Mouse (Mus musculus) MEL (cell line): ENCODE data around the gene Ifnar1. TPM values are rescaled to one million over a fixed set of nuclear protein-coding genes. Genes with fewer than 3 reads are reported as not detected.

Experiments used
- DNase-seq: peaks from one replicate; pipeline ENCODE4 v3.0.0; 2011; ENCODE audit warnings: low read depth, low spot score
- H3K27ac ChIP-seq: 2 replicates; pipeline ENCODE4 v1.5.1; 2012; ENCODE audit warnings: low read depth, mild to moderate bottlenecking, control low read depth, low read length, moderate library complexity; ENCODE audit not compliant: control insufficient read depth
- H3K27me3 ChIP-seq, 2 experiments: fragments of 150-350 bp in 1 of 2; sonication (generic) in 1 of 2; 2 replicates each; pipeline ENCODE4 v1.6.1; 2012; ENCODE audit warnings: low read length in 2 of 2, mild to moderate bottlenecking in 2 of 2, improper control_type of control experiment in 1 of 2, moderate library complexity in 1 of 2; ENCODE audit not compliant: insufficient read depth in 2 of 2, control insufficient read depth in 1 of 2
- H3K36me3 ChIP-seq, 2 experiments: 2 replicates each; pipeline ENCODE4 v1.6.1; 2012 to 2014; ENCODE audit warnings: low read length in 2 of 2, improper control_type of control experiment in 1 of 2, inconsistent platforms in 1 of 2, mild to moderate bottlenecking in 1 of 2; ENCODE audit not compliant: insufficient read depth in 2 of 2, control insufficient read depth in 1 of 2
- H3K4me1 ChIP-seq, 2 experiments: fragments of 150-350 bp in 1 of 2; sonication (generic) in 1 of 2; 2 replicates each; pipeline ENCODE4 v1.6.1; 2012; ENCODE audit warnings: low read length in 2 of 2, improper control_type of control experiment in 1 of 2, mild to moderate bottlenecking in 1 of 2; ENCODE audit not compliant: insufficient read depth in 2 of 2, control insufficient read depth in 1 of 2
- H3K4me3 ChIP-seq, 2 experiments: fragments of 150-350 bp in 1 of 2; sonication (generic) in 1 of 2; 2 replicates each; pipeline ENCODE4 v1.5.1; 2012; ENCODE audit warnings: low read depth in 2 of 2, low read length in 2 of 2, mild to moderate bottlenecking in 2 of 2, moderate library complexity in 2 of 2, control low read depth in 1 of 2, improper control_type of control experiment in 1 of 2; ENCODE audit not compliant: control insufficient read depth in 1 of 2, insufficient read depth in 1 of 2
- H3K79me2 ChIP-seq: 2 replicates; pipeline ENCODE4 v1.6.1; 2012; ENCODE audit warnings: mild to moderate bottlenecking, low read length, moderate library complexity; ENCODE audit not compliant: control insufficient read depth, poor library complexity, insufficient read depth
- H3K9ac ChIP-seq: 2 replicates; pipeline ENCODE4 v1.6.1; 2012; ENCODE audit warnings: low read depth, mild to moderate bottlenecking, control low read depth, low read length, moderate library complexity; ENCODE audit not compliant: control insufficient read depth, poor library complexity, severe bottlenecking
- H3K9me3 ChIP-seq: fragments of 150-350 bp; sonication (generic); replicated peaks from 2 replicates; pipeline ENCODE4 v1.6.1; 2012; ENCODE audit warnings: mild to moderate bottlenecking, low read length, improper control_type of control experiment, moderate library complexity; ENCODE audit not compliant: insufficient read depth
- BHLHE40 ChIP-seq: IDR thresholded peaks from 2 replicates; pipeline ENCODE4 v1.6.1; 2012; ENCODE audit warnings: low read depth, mild to moderate bottlenecking, inconsistent platforms, low read length, improper control_type of control experiment, borderline replicate concordance
- CHD2 ChIP-seq: IDR thresholded peaks from 2 replicates; pipeline ENCODE4 v1.6.1; 2011; ENCODE audit warnings: low read length, improper control_type of control experiment
- CTCF ChIP-seq, 3 experiments: IDR thresholded peaks in 2 of 3; conservative IDR thresholded peaks in 1 of 3; 2 replicates each; pipeline ENCODE4 v1.5.1; 2011 to 2012; ENCODE audit warnings: low read length in 3 of 3, low read depth in 2 of 3, mild to moderate bottlenecking in 2 of 3, improper control_type of control experiment in 1 of 3, inconsistent platforms in 1 of 3, mixed read lengths in 1 of 3, moderate library complexity in 1 of 3; ENCODE audit not compliant: control insufficient read depth in 1 of 3, insufficient read depth in 1 of 3, poor library complexity in 1 of 3, severe bottlenecking in 1 of 3
- E2F4 ChIP-seq: IDR thresholded peaks from 2 replicates; pipeline ENCODE4 v1.6.1; 2011; ENCODE audit warnings: low read depth, low read length, improper control_type of control experiment, borderline replicate concordance
- ELF1 ChIP-seq: IDR thresholded peaks from 2 replicates; pipeline ENCODE4 v1.6.1; 2014; ENCODE audit warnings: low read depth, mild to moderate bottlenecking, inconsistent platforms, low read length, improper control_type of control experiment, moderate library complexity
- EP300 ChIP-seq, 2 experiments: IDR thresholded peaks; 2 replicates each; pipeline ENCODE4 v1.6.1; 2011; ENCODE audit warnings: improper control_type of control experiment in 2 of 2, low read length in 2 of 2, low read depth in 1 of 2, mild to moderate bottlenecking in 1 of 2
- ETS1 ChIP-seq: IDR thresholded peaks from 2 replicates; pipeline ENCODE4 v1.6.1; 2012; ENCODE audit warnings: low read depth, mild to moderate bottlenecking, inconsistent platforms, low read length, improper control_type of control experiment, moderate library complexity
- GABPA ChIP-seq: IDR thresholded peaks from 2 replicates; pipeline ENCODE4 v1.6.1; 2012; ENCODE audit warnings: low read depth, mild to moderate bottlenecking, inconsistent platforms, low read length, improper control_type of control experiment, moderate library complexity
- GATA1 ChIP-seq: IDR thresholded peaks from 2 replicates; pipeline ENCODE4 v1.6.1; 2011; ENCODE audit warnings: low read depth, low read length, improper control_type of control experiment
- HCFC1 ChIP-seq: IDR thresholded peaks from 2 replicates; pipeline ENCODE4 v1.6.1; 2012; ENCODE audit warnings: low read depth, mild to moderate bottlenecking, inconsistent platforms, low read length, improper control_type of control experiment, moderate library complexity
- MAFK ChIP-seq: IDR thresholded peaks from 2 replicates; pipeline ENCODE4 v1.6.1; 2011; ENCODE audit warnings: low read depth, mild to moderate bottlenecking, low read length, improper control_type of control experiment, borderline replicate concordance
- MAX ChIP-seq: IDR thresholded peaks from 2 replicates; pipeline ENCODE4 v1.6.1; 2011; ENCODE audit warnings: low read length, improper control_type of control experiment
- MAZ ChIP-seq: IDR thresholded peaks from 2 replicates; pipeline ENCODE4 v1.6.1; 2012; ENCODE audit warnings: low read depth, mild to moderate bottlenecking, inconsistent platforms, low read length, improper control_type of control experiment
- MEF2A ChIP-seq: IDR thresholded peaks from 2 replicates; pipeline ENCODE4 v1.6.1; 2014; ENCODE audit warnings: low read depth, mild to moderate bottlenecking, inconsistent platforms, low read length, improper control_type of control experiment; ENCODE audit not compliant: poor library complexity, insufficient replicate concordance, severe bottlenecking; ENCODE audit errors: extremely low read depth
- MXI1 ChIP-seq: IDR thresholded peaks from 2 replicates; pipeline ENCODE4 v1.6.1; 2011; ENCODE audit warnings: mild to moderate bottlenecking, low read depth, low read length, improper control_type of control experiment
- MYB ChIP-seq: IDR thresholded peaks from 2 replicates; pipeline ENCODE4 v1.6.1; 2011; ENCODE audit warnings: mild to moderate bottlenecking, low read depth, low read length, improper control_type of control experiment
- NRF1 ChIP-seq: IDR thresholded peaks from 2 replicates; pipeline ENCODE4 v1.6.1; 2014; ENCODE audit warnings: low read depth, mild to moderate bottlenecking, inconsistent platforms, low read length, improper control_type of control experiment, moderate library complexity; ENCODE audit not compliant: poor library complexity, insufficient read depth, severe bottlenecking
- POLR2A ChIP-seq, 2 experiments: IDR thresholded peaks; 2 replicates each; pipeline ENCODE4 v1.6.1; 2011 to 2012; ENCODE audit warnings: low read length in 2 of 2, mild to moderate bottlenecking in 2 of 2, control low read depth in 1 of 2, improper control_type of control experiment in 1 of 2, low read depth in 1 of 2, moderate library complexity in 1 of 2; ENCODE audit not compliant: control insufficient read depth in 1 of 2, insufficient read depth in 1 of 2, poor library complexity in 1 of 2
- POLR2AphosphoS5 ChIP-seq: IDR thresholded peaks from 2 replicates; pipeline ENCODE4 v1.6.1; 2012; ENCODE audit warnings: low read depth, borderline replicate concordance, mild to moderate bottlenecking, inconsistent platforms, low read length, moderate library complexity, mixed read lengths
- RCOR1 ChIP-seq: IDR thresholded peaks from 2 replicates; pipeline ENCODE4 v1.6.1; 2012; ENCODE audit warnings: low read depth, mild to moderate bottlenecking, inconsistent platforms, low read length, improper control_type of control experiment
- SIN3A ChIP-seq: IDR thresholded peaks from 2 replicates; pipeline ENCODE4 v1.6.1; 2012; ENCODE audit warnings: low read length, improper control_type of control experiment, inconsistent platforms
- TAL1 ChIP-seq: IDR thresholded peaks from 2 replicates; pipeline ENCODE4 v1.6.1; 2012; ENCODE audit warnings: mild to moderate bottlenecking, inconsistent platforms, low read length, moderate library complexity, mixed read lengths
- TCF12 ChIP-seq: IDR thresholded peaks from 2 replicates; pipeline ENCODE4 v1.6.1; 2014; ENCODE audit warnings: low read depth, mild to moderate bottlenecking, inconsistent platforms, low read length, improper control_type of control experiment, moderate library complexity
- UBTF ChIP-seq: IDR thresholded peaks from 2 replicates; pipeline ENCODE4 v1.6.1; 2012; ENCODE audit warnings: low read depth, mild to moderate bottlenecking, inconsistent platforms, low read length, improper control_type of control experiment, moderate library complexity, borderline replicate concordance; ENCODE audit not compliant: insufficient read depth
- USF1 ChIP-seq: IDR thresholded peaks from 2 replicates; pipeline ENCODE4 v1.6.1; 2014; ENCODE audit warnings: low read depth, mild to moderate bottlenecking, inconsistent platforms, low read length, improper control_type of control experiment, moderate library complexity
- ZKSCAN1 ChIP-seq: IDR thresholded peaks from 2 replicates; pipeline ENCODE4 v1.6.1; 2012; ENCODE audit warnings: low read depth, mild to moderate bottlenecking, inconsistent platforms, low read length, improper control_type of control experiment, moderate library complexity
- polyA plus RNA-seq, 2 experiments: library from polyadenylated mRNA; stranded (reverse) in 1 of 2; unstranded in 1 of 2; fragments of >175 nt in 1 of 2; fragments of >200 nt in 1 of 2; gene quantifications; 2 replicates each; pipeline versions ENCODE4 v1.2.1 to v1.2.4; 2012; ENCODE audit warnings: low replicate concordance in 2 of 2, low read depth in 1 of 2; ENCODE audit not compliant: insufficient read length in 2 of 2, insufficient read depth in 1 of 2, missing spikeins in 1 of 2
- total RNA-seq: library from RNA; depleted of rRNA; stranded (reverse); fragments of 300-350 nt; gene quantifications from 2 replicates; pipeline ENCODE4 v1.2.3, GENCODE M21; 2012

The Ifnar1 gene
- total and polyA plus RNA-seq, 3 experiments: 10.3 to 20.2 TPM; not detected in 1

- Histone ChIP-seq H3K4me1 (peaks cover 17 to 46% of the 10 kb centered on the region in 2 experiments), H3K9ac (no peak overlapping the region)
- DNase-seq: peak; percentile 65
- TF ChIP-seq TCF12: peak; percentile 51; the same call in 1 of the 2 replicates
- TF ChIP-seq GATA1: peak; percentile 49
- no peak for TF ChIP-seq BHLHE40
- TF ChIP-seq SIN3A: 0 out of 2 replicates have a peak, but pooled peaks have one; percentile 36
- TF ChIP-seq CTCF (IDR thresholded peaks at IDR 0.05 in 2 of 3, conservative IDR thresholded peaks at IDR 0.05 in 1 of 3; ENCODE audit: control insufficient read depth in 1 of 3, insufficient read depth in 1 of 3, low read depth in 2 of 3, low read length in 3 of 3, poor library complexity in 1 of 3, severe bottlenecking in 1 of 3): 0 out of 6 replicates have a peak, but pooled peaks of 1 of the 3 experiments have one; percentile 7
- TF ChIP-seq TAL1: peak; percentile 36; the same call in 1 of the 2 replicates
- TF ChIP-seq NRF1: no peak
- TF ChIP-seq ETS1: peak; percentile 52; the same call in 1 of the 2 replicates
- peak; percentile 33 to 38; a peak in 2 of 4 replicates for TF ChIP-seq EP300 (IDR thresholded peaks at IDR 0.05; ENCODE audit: low read depth in 1 of 2, low read length in 2 of 2)
- TF ChIP-seq, all 39 proteins: peak for 7
- H3K79me2 ChIP-seq: peaks cover 2% of the 10 kb centered on the region; the same call in 1 of the 2 replicates
- H3K27me3 ChIP-seq: no peaks in the 10 kb centered on the region
- no peak overlapping the region for H3K27ac ChIP-seq
- no peaks in the 10 kb centered on the region for H3K9me3 ChIP-seq
- peaks cover 0 to 35% of the 10 kb centered on the region in 2 experiments; a peak in 2 of 4 replicates for H3K36me3 ChIP-seq
- no peak overlapping the region for H3K4me3 ChIP-seq
These were observed 58.6 kb downstream of the Ifnar1 start for GRCm38 (mm10) chr16:91543619-91544018.

- Histone ChIP-seq H3K27me3 (no peaks in the 10 kb centered on the region), H3K27ac (peak overlapping the region; percentile 88), H3K4me3 (peak overlapping the region; percentile 39 to 75), H3K79me2 (peaks cover 2% of the 10 kb centered on the region; the same call in 1 of the 2 replicates), H3K9me3 (no peaks in the 10 kb centered on the region), H3K9ac (peak overlapping the region; percentile 55), H3K36me3 (peaks cover 0 to 38% of the 10 kb centered on the region in 2 experiments; a peak in 2 of 4 replicates), H3K4me1 (peaks cover 18 to 47% of the 10 kb centered on the region in 2 experiments)
- DNase-seq: peak; percentile 94
- TF ChIP-seq BHLHE40 (no peak), MXI1 (no peak; the same call in 1 of the 2 replicates), RCOR1 (peak; percentile 98), USF1 (0 out of 2 replicates have a peak, but pooled peaks have one; percentile 15), MEF2A (no peak), E2F4 (no peak), CTCF (IDR thresholded peaks at IDR 0.05 in 2 of 3, conservative IDR thresholded peaks at IDR 0.05 in 1 of 3; ENCODE audit: control insufficient read depth in 1 of 3, insufficient read depth in 1 of 3, low read depth in 2 of 3, low read length in 3 of 3, poor library complexity in 1 of 3, severe bottlenecking in 1 of 3) (no peak), POLR2A (IDR thresholded peaks at IDR 0.05; ENCODE audit: control insufficient read depth in 1 of 2, insufficient read depth in 1 of 2, low read depth in 1 of 2, low read length in 2 of 2, poor library complexity in 1 of 2) (peak in 1 of 2 experiments; percentile 42; a peak in 1 of 4 replicates), MAFK (no peak), POLR2AphosphoS5 (no peak), MAZ (0 out of 2 replicates have a peak, but pooled peaks have one; percentile 52), MYB (peak; percentile 88), TCF12 (peak; percentile 99), CHD2 (no peak), HCFC1 (no peak), TAL1 (peak; percentile 100), NRF1 (no peak), ETS1 (peak; percentile 88), ZKSCAN1 (no peak), GATA1 (peak; percentile 98), ELF1 (no peak), GABPA (no peak), UBTF (no peak), MAX (peak; percentile 37; the same call in 1 of the 2 replicates)
These were observed 60.7 kb downstream of the Ifnar1 start for GRCm38 (mm10) chr16:91545597-91546281.
